Mouse (Mus musculus): ENCODE data around the gene Ints7.

DNA sequence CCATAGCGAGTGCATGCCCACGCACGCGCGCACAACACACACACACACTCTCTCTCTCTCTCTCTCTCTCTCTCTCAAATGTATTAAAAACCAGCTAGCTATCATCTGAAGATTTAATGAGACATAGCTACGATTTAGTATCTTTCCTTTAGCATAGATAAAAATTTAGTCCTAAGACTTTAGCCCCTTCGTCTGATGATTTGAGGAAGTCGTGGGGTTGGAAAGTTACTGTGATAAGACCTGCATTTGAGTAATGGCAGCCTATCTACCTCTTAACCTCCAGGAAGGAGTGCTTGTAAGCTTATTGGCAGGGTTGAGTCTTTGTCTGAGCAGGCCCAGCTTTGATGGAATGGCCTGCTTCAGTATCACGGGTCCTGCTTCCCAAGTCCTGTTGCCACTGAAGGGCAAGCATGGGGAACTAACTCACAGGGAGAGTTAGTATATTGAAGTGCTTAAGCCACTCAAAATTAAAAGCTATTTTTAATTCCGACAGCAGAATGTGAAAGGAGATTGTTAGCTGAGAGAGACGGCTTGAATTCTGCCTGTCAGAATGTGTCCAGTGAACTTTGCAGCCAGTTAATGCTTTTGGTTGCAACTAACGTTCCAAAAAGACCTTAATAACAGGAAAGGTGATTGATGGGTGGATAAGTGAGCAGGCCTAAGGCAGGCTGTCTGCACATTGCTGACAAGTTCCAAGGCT is 42.8 kb downstream of the Ints7 start:
- TF ChIP-seq POLR2AphosphoS2 (IDR thresholded peaks at IDR 0.05; ENCODE audit: insufficient read length, low read depth) (no peak), MYOG (IDR thresholded peaks at IDR 0.05; ENCODE audit: control insufficient read depth in 1 of 3, insufficient read depth in 1 of 3, insufficient read length in 2 of 3, low read depth in 2 of 3) (no peak), POLR2A (IDR thresholded peaks at IDR 0.05; ENCODE audit: insufficient read length, low read depth) (no peak), CEBPB (IDR thresholded peaks at IDR 0.05; ENCODE audit: insufficient read depth, poor library complexity, severe bottlenecking) (no peak), E2F4 (IDR thresholded peaks at IDR 0.05; ENCODE audit: insufficient read depth) (no peak), USF1 (IDR thresholded peaks at IDR 0.05; ENCODE audit: low read depth) (no peak), SRF (IDR thresholded peaks at IDR 0.05; ENCODE audit: control insufficient read depth, insufficient read length, low read depth) (no peak), TCF3 (IDR thresholded peaks at IDR 0.05; ENCODE audit: insufficient read length, low read depth) (no peak), MAX (IDR thresholded peaks at IDR 0.05; ENCODE audit: low read depth) (no peak)

Data from myocyte (in vitro differentiated cells).